Mouse (Mus musculus): ENCODE measurements around the gene Sox15.
"Not testable (repeated sequence)": the region's sequence is repeated elsewhere in the genome, so short reads cannot be mapped to it uniquely, and the experiment has no call there.

Gene Sox15

GRCm38 (mm10) chr11:69702886-69703285 lies 47.8 kb downstream of the Sox15 start:
- DNase-seq (ENCODE audit: low read depth): not testable (repeated sequence)

GRCm38 (mm10) chr11:69703381-69703780 lies 48.3 kb downstream of the Sox15 start:
- not testable (repeated sequence) for DNase-seq (ENCODE audit: low read depth)

GRCm38 (mm10) chr11:69703814-69704612 lies 48.9 kb downstream of the Sox15 start:
- no peak for DNase-seq (ENCODE audit: low read depth)

GRCm38 (mm10) chr11:69704613-69705010 lies 49.5 kb downstream of the Sox15 start:
- DNase-seq (ENCODE audit: low read depth): no peak

Measured in 416B (cell line).